Mouse (Mus musculus): ENCODE measurements around the gene Taok2.

Taok2 gene

DNA sequence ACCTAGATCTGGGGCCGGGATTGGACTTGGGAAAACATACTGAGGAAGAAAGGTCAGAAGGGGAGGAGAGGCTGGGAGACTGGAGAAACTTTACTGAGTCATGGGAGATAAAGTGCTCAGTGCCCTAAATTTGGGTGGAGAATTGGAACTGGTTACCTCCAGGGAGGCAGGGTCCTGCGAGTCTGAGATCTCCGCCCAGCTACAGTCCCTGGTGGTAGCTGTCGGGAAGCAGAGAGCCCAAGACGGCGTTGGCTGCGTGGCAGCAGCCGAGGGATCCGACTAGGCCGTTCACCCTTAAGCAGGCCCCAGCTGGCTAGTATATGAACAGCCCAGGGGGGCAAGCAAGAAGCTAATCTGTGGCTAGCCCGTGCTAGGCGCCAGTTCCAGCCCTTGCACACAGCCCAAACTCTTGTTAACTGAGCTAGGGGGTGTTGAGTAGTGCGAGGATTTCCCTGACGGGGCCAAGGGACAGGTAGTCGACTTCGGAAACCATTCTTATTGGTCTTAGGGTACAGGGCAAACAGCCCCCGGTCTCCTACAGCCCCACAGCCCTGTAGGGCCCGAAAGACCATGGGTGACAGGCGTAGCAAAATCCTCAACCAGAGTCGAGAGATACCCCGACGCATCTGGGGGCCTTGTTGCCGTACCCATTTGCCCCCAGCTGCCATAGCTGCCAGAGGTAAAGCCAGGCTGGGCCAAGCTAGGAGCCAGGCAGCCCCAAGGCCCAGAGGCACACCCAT, 14.6 kb downstream of the Taok2 start:
- no peak for DNase-seq

GRCm38 (mm10) chr7:126868003-126868402, 16.5 kb downstream of the Taok2 start:
- DNase-seq: no peak

- no peak for DNase-seq
These were observed 17.0 kb downstream of the Taok2 start for GRCm38 (mm10) chr7:126867534-126867933.

- no peak for DNase-seq
These were observed 20.7 kb downstream of the Taok2 start for GRCm38 (mm10) chr7:126863791-126864190.

- DNase-seq: peak; percentile 93
These were observed 22.2 kb downstream of the Taok2 start, which contains the start of gene Ino80e for GRCm38 (mm10) chr7:126862147-126862784. Gene Ino80e, minus strand, starts transcription at chr7:126862377.

DNA sequence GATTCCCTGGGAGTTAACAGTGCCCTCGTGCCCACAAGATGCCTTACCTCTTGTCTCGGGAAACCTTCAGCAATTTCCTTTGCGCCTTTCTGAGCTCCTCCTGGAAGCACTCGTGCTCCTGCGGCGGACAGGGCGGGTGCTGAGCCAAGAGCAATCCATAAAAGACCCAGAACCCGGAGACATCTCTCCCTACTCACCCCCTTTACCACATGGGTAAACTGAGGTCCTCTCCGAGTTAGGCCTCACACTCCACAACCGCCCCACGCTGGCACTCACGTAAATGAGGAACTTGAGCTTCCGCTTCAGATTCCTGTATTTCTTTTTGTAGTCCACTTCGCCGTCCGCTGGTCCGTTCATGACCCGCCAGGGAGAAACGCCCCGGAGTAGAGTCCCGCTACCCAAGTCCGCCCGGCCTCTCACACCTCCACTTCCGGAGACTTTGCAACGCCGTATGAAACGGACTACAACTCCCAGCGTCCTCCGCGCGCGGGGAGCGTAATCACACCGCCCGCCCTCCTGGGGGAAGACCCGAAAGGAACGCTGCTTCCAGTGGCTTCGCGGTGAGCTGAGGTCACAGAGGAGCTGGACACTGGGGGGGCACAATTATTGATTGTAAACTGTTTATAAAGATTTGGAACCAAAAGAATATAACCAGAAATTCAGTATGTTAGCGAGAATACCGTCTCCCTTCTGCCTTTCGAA, 22.9 kb downstream of the Taok2 start, which contains the start of gene Hirip3:
TSS of gene Hirip3 (plus strand) at position 544 of the 702 bp plus-strand sequence.
- peak; percentile 93 for DNase-seq

GRCm38 (mm10) chr7:126860987-126861386, 23.5 kb downstream of the Taok2 start:
- no peak for DNase-seq

DNA sequence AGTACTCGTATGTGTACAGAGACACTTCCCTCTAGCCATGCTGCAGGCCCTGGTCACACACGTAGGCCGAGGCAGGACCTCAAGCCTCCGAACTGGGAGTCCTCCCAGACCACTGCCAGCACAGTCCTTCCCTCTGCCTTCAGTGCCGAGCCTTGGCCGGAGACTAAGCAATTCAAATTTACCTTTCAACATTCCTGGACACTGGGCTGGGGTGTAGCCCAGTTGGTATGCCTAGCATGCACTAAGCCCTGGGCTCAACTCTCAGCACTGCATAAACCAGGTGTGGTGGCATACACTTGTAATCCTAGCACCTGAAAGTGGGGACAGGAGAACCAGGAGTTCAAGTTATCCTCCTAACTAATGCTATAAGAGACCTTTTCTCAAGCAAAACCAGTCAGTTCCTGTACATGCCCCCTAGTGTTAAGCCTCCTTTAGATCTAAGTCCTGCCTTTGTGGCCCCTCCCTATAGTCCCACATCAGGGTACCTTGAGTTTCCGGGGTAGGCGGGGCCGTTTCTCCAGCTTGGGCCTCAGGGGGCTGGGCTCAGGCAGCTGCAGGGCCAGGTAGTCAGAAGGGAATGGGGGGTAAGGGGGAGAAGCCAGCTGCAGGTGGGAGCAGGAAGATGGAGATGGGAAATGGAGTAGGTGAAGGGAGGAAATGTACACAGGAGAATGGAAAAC, 27.6 kb downstream of the Taok2 start:
- DNase-seq: no peak

DNA sequence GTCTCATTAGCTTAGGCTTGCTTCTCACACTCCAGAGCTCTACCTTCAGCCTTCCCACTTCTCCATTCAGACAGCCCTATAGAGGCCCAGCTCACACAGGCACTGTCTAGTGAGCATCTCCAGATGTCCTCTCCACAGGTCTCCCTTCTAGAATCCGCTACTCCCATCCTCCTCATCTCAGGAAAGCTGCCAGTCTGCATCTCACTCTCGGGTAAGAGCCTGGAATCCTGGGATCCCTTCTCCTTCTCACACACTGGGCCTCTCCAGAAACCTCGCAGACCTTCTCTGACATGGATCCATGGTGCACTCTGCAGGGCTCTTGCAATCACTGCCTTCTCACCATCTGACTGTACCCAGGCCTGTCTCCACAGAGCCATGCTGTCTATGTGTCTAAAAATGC, 28.9 kb downstream of the Taok2 start:
- no peak for DNase-seq

- DNase-seq: no peak
These were observed 31.0 kb downstream of the Taok2 start for GRCm38 (mm10) chr7:126853454-126853853.

- no peak for DNase-seq
These were observed 33.3 kb downstream of the Taok2 start for GRCm38 (mm10) chr7:126851192-126851591.

DNA sequence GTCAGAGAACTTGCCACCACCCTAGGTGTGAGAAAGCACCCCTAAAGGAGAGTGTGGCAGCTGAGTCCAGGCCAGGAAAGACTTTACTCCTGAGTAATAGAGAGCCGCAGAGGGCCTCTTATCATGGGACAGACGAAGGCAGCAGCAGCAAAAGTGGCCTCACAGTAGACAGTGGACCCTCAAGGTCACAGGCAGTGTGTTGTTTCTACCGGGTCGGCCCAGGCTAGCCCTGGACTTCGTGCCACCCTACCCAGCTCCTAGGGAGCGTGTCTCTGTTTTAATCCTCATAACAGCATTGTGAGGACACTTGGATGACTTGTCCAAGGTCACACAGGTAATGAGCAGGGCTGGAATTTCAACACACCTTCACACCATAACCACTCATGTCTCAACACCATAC, 34.3 kb downstream of the Taok2 start:
- DNase-seq: no peak

DNA sequence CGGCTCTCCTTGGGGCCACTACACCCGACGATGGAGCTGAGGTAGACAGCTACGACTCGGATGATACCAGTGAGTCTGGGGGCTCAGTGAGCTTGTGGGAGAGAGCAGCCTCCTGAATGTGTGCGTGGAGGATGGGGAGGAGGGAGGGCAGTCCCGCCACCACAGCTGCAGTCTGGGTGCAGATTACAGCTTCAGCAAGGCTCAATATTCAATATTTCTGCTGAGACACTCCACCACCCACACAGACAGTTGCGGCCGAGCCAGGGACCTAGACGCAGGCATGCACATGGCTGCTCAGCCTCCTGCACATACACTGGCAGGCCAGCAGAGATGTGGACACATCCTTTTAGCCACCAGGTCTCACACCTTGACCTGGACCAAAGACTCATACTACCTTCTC, 35.7 kb downstream of the Taok2 start:
- peak; percentile 54 for DNase-seq

DNA sequence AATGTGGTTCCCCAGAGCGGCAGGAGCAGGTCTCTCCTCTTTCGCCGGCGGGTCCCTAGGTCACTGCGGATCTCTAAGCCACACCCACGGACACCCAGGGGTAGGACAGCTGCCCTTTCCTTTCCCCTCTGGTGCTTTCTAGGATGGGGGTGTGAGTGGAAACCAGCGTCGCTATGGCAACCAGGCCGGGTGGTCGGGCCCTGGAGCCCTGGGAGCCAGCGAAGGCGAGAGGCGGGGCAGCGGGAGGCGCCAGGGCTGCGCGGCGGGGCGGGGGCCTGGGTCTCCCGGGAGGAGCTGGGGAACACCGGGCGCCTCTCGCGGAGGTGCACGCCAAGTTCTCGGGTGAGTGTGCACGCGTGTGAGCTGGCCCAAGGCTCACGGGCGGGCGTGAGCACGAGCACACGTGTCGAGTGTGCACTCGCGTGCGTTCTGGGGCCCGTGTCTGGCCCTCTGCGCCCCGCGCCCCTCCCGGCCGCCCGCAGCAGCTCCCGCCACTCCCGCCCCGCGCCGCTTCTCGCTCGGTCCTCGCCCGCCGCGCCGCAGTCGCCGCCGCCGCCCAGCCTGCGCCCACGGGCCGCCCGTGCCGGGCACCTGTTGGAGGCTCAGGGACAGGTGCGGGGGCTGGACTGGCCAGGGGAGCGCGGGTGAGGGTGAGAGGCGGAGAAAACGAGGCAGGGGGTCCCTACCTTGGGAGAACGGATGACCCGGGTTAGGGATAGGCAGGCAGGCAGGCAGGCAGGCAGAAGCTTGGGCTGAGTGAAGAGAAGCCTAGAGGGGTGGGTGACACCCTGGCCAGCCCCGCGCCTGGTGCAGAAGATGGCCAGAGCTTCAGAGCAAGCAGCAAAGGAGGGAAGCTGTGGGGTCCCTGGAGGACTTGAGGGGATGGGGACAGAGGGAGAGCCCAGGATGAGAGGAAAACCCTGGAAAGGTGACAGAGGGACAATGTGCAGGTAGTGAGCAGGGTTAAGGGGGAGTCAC, 36.8 kb downstream of the Taok2 start:
- no peak for DNase-seq

- DNase-seq: no peak
These were observed 37.4 kb downstream of the Taok2 start, which contains the start of gene Doc2a for GRCm38 (mm10) chr7:126847116-126847420. Gene Doc2a, plus strand, starts transcription at chr7:126847416.

DNA sequence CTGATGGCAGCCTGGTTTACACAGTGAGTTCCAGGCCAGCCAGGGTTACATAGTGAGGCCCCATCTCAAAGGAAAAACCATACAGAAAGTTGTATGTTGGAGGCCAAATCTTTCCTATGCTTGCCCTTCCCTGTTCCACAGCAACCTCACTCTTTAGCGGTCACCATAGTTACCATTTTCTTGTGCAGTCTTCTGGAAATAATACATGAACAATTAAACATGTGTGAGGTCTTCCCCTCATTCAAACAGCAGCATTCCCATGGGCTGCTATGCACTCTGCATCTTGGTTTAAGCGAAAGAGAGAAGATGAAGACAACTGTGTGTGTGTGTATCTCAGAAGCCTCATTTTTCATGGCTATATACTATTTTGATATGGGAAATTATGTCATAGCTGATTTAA, 39.0 kb downstream of the Taok2 start:
- DNase-seq: no peak

DNA sequence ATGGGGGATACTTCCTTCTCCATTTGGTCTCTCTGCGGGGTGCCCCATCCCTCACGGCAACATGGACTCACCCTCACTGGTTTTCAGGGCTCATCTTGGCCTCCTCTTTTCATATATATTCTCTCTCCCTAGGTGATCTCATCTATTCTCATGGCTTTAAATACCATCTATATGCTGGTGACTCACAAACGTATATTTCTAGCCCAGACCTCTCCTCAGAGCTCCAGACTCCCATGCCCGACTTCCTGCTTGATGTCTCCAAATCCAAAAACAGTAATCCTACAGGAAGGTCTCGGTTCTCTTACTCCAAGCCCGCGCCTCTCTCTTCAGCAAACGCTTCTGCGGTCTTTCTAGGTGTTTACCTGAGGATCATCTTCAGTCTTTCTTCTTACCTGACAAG, 41.2 kb downstream of the Taok2 start:
- DNase-seq: no peak

- DNase-seq: no peak
These were observed 51.2 kb downstream of the Taok2 start for GRCm38 (mm10) chr7:126833294-126833693.

DNA sequence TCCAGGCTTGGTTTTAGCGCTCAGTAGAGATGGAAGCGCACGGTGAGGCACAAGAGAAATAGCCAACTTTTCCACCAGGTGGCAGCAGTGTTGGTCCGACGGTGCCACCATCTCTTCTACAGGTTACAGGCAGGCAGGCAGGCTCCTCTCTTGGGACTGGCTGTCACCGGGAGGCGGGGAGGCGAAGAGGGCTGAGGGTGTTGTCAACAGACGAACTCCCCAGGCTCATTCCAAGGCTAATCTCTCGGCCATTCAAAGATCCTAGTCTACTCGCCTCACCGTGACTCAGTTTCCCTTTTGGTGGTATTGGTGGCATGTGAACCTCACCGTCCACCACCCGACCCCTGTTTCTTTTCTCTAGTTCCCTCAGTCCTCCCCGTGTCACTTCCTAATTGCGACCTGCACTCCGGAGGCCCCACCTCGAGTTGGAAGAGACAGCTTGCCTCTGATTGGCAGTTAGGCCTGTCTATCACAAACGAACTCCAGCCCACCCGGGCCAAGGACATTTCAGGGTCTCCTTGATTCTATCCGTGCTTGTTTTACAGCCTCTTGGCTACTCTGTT, 52.4 kb downstream of the Taok2 start:
- peak; percentile 68 for DNase-seq

DNA sequence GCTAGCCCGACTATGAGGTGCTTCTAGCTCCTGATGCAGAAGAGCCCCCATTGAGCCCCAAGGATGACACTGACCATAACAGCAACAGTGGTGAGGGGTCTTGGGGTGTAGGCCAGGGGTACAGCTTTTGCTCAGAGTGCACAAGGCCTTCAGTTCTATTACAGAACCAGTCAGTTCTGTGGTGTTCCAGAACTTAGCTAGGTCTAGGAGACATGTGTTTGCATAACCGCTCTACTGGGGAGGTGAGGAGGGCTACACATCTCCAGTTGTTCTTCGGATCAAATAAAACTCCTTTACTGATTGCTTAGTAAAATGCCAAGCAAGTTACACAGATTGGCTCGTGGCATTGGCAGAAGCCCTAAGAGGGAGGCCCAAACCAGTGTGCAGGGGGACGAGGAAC, 53.0 kb downstream of the Taok2 start, which contains the start of gene 4930451I11Rik:
TSS of gene 4930451I11Rik (minus strand) at position 101 of the 400 bp plus-strand sequence.
- DNase-seq: no peak

DNA sequence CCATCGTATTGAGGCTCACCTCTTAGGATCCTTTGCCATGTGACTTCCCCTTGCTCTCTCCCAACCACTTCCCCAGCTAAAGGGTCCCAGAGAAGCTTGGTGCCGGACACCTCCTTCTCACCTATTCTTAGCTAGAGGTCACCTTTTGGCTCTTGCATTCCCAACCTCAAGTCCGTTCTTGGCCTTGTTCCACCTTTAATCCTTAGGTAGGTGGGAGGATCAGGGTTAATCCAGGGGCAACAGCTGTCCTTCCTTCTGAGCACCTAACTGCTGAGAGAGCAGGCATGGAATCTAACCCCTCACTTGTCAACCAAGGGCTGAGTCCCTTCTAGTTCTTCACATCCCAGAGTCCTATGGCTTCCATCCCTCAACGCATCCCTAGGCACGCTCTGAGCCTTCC, 58.6 kb downstream of the Taok2 start:
- DNase-seq: no peak

- DNase-seq: no peak
These were observed 59.1 kb downstream of the Taok2 start for GRCm38 (mm10) chr7:126825403-126825802.
